Mouse (Mus musculus): ENCODE data around the gene Pdik1l.

Gene Pdik1l

GRCm38 (mm10) chr4:134287575-134288025 is at the start of gene Pdik1l:
Gene Pdik1l (minus strand): TSS chr4:134287895.
- peak; percentile 86 to 89 for DNase-seq

GRCm38 (mm10) chr4:134330281-134330680 is 42.6 kb upstream of the Pdik1l start:
- DNase-seq = no peak

- DNase-seq = no peak
These were observed 41.1 kb upstream of the Pdik1l start for GRCm38 (mm10) chr4:134328832-134329231.

GRCm38 (mm10) chr4:134328151-134328550 is 40.5 kb upstream of the Pdik1l start:
- DNase-seq = no peak

- DNase-seq = no peak
These were observed 39.3 kb upstream of the Pdik1l start for GRCm38 (mm10) chr4:134326859-134327530.

GRCm38 (mm10) chr4:134324655-134325054 is 37.0 kb upstream of the Pdik1l start:
- no peak for DNase-seq

- DNase-seq = no peak
These were observed 33.8 kb upstream of the Pdik1l start for GRCm38 (mm10) chr4:134321524-134321923.

GRCm38 (mm10) chr4:134319674-134320073 is 32.0 kb upstream of the Pdik1l start:
- DNase-seq = no peak

- DNase-seq = no peak
These were observed 31.4 kb upstream of the Pdik1l start for GRCm38 (mm10) chr4:134319074-134319473.

GRCm38 (mm10) chr4:134316390-134316789 is 28.7 kb upstream of the Pdik1l start:
- no peak for DNase-seq

- no peak for DNase-seq
These were observed 27.8 kb upstream of the Pdik1l start for GRCm38 (mm10) chr4:134315470-134315869.

GRCm38 (mm10) chr4:134314876-134315275 is 27.2 kb upstream of the Pdik1l start, which contains the start of gene Trim63:
Gene Trim63 (plus strand): TSS chr4:134315120.
- peak; percentile 29 to 52 for DNase-seq

GRCm38 (mm10) chr4:134314081-134314655 is 26.5 kb upstream of the Pdik1l start:
- DNase-seq = peak; percentile 71 to 81

- peak; percentile 44 to 61 for DNase-seq
These were observed 25.2 kb upstream of the Pdik1l start for GRCm38 (mm10) chr4:134312901-134313300.

GRCm38 (mm10) chr4:134312341-134312740 is 24.6 kb upstream of the Pdik1l start:
- no peak for DNase-seq

GRCm38 (mm10) chr4:134311784-134312183 is 24.1 kb upstream of the Pdik1l start:
- DNase-seq = no peak

- DNase-seq = no peak
These were observed 23.0 kb upstream of the Pdik1l start for GRCm38 (mm10) chr4:134310656-134311055.

- no peak for DNase-seq
These were observed 22.4 kb upstream of the Pdik1l start for GRCm38 (mm10) chr4:134310106-134310505.

- peak; percentile 44 to 62 for DNase-seq
These were observed 19.8 kb upstream of the Pdik1l start for GRCm38 (mm10) chr4:134307367-134308072.

- no peak for DNase-seq
These were observed 19.3 kb upstream of the Pdik1l start for GRCm38 (mm10) chr4:134306963-134307362.

- DNase-seq = no peak
These were observed 14.4 kb upstream of the Pdik1l start for GRCm38 (mm10) chr4:134302084-134302483.

- no peak for DNase-seq
These were observed 12.6 kb upstream of the Pdik1l start for GRCm38 (mm10) chr4:134300316-134300715.

GRCm38 (mm10) chr4:134299498-134299810 is 11.8 kb upstream of the Pdik1l start:
- DNase-seq = no peak

Measured in cerebellum, postnatal 10 days (tissue).